Mouse (Mus musculus): ENCODE results near the gene Gm48551. TPM values are rescaled to one million over a fixed set of nuclear protein-coding genes. Genes with fewer than 3 reads are reported as not detected.

Gene Gm48551
- polyA plus RNA-seq, 1 experiment = 3.7 TPM

GRCm38 (mm10) chr10:81379183-81379553 is 5.1 kb upstream of the Gm48551 start:
- H3K4me1 ChIP-seq (ENCODE audit: control insufficient read depth, insufficient read depth, low read length) = peaks cover 11% of the 10 kb centered on the region; the same call in 1 of the 2 replicates
- no peak overlapping the region for H3K4me3 ChIP-seq (replicated peaks; ENCODE audit: extremely low read depth, low read depth, low read length)
- no peak for DNase-seq
- TF ChIP-seq POLR2A (IDR thresholded peaks at IDR 0.05; ENCODE audit: borderline replicate concordance, extremely low read depth, low read depth, low read length) = no peak
- TF ChIP-seq CTCF (IDR thresholded peaks at IDR 0.05; ENCODE audit: insufficient read depth, low read length) = no peak
- 58% methylated on average over 3 of the region's 3 CpGs for WGBS

- WGBS = 83% methylated on average over 6 of the region's 6 CpGs
- Histone ChIP-seq H3K4me3 (replicated peaks; ENCODE audit: extremely low read depth, low read depth, low read length) (no peak overlapping the region), H3K4me1 (ENCODE audit: control insufficient read depth, insufficient read depth, low read length) (peaks cover 11% of the 10 kb centered on the region; the same call in 1 of the 2 replicates)
- DNase-seq = no peak
- no peak for TF ChIP-seq CTCF (IDR thresholded peaks at IDR 0.05; ENCODE audit: insufficient read depth, low read length)
- TF ChIP-seq POLR2A (IDR thresholded peaks at IDR 0.05; ENCODE audit: borderline replicate concordance, extremely low read depth, low read depth, low read length) = no peak
These were observed 4.4 kb upstream of the Gm48551 start for GRCm38 (mm10) chr10:81379809-81380378.

- Histone ChIP-seq H3K4me3 (replicated peaks; ENCODE audit: extremely low read depth, low read depth, low read length) (no peak overlapping the region), H3K4me1 (ENCODE audit: control insufficient read depth, insufficient read depth, low read length) (peaks cover 10% of the 10 kb centered on the region; the same call in 1 of the 2 replicates)
- TF ChIP-seq POLR2A (IDR thresholded peaks at IDR 0.05; ENCODE audit: borderline replicate concordance, extremely low read depth, low read depth, low read length) (no peak), CTCF (IDR thresholded peaks at IDR 0.05; ENCODE audit: insufficient read depth, low read length) (no peak)
- WGBS = 37% methylated on average over 5 of the region's 5 CpGs
- no peak for DNase-seq
These were observed 2.2 kb upstream of the Gm48551 start for GRCm38 (mm10) chr10:81382039-81382438.

GRCm38 (mm10) chr10:81384605-81384982 is 328 bp downstream of the Gm48551 start:
- TF ChIP-seq CTCF (IDR thresholded peaks at IDR 0.05; ENCODE audit: insufficient read depth, low read length) (no peak), POLR2A (IDR thresholded peaks at IDR 0.05; ENCODE audit: borderline replicate concordance, extremely low read depth, low read depth, low read length) (no peak)
- Histone ChIP-seq H3K4me3 (replicated peaks; ENCODE audit: extremely low read depth, low read depth, low read length) (peak overlapping the region; percentile 68), H3K4me1 (ENCODE audit: control insufficient read depth, insufficient read depth, low read length) (peaks cover 14% of the 10 kb centered on the region; the same call in 1 of the 2 replicates)
- WGBS = under 1% methylated on average over 19 of the region's 19 CpGs
- no peak for DNase-seq

- no peak for TF ChIP-seq CTCF (IDR thresholded peaks at IDR 0.05; ENCODE audit: insufficient read depth, low read length)
- WGBS = 64% methylated on average over 22 of the region's 22 CpGs
- H3K4me1 ChIP-seq (ENCODE audit: control insufficient read depth, insufficient read depth, low read length) = peaks cover 17% of the 10 kb centered on the region
- DNase-seq = no peak
- no peak overlapping the region for H3K4me3 ChIP-seq (replicated peaks; ENCODE audit: extremely low read depth, low read depth, low read length)
These were observed 1.5 kb downstream of the Gm48551 start for GRCm38 (mm10) chr10:81385603-81386306.

- Histone ChIP-seq H3K4me1 (ENCODE audit: control insufficient read depth, insufficient read depth, low read length) (peaks cover 12% of the 10 kb centered on the region), H3K4me3 (replicated peaks; ENCODE audit: extremely low read depth, low read depth, low read length) (no peak overlapping the region)
- 96% methylated on average over 20 of the region's 20 CpGs for WGBS
- TF ChIP-seq CTCF (IDR thresholded peaks at IDR 0.05; ENCODE audit: insufficient read depth, low read length) (no peak), POLR2A (IDR thresholded peaks at IDR 0.05; ENCODE audit: borderline replicate concordance, extremely low read depth, low read depth, low read length) (no peak)
- no peak for DNase-seq
These were observed 3.5 kb downstream of the Gm48551 start for GRCm38 (mm10) chr10:81387716-81388115.

- 56% methylated on average over 5 of the region's 5 CpGs for WGBS
- DNase-seq = no peak
- TF ChIP-seq POLR2A (IDR thresholded peaks at IDR 0.05; ENCODE audit: borderline replicate concordance, extremely low read depth, low read depth, low read length) = no peak
- TF ChIP-seq CTCF (IDR thresholded peaks at IDR 0.05; ENCODE audit: insufficient read depth, low read length) = no peak
- H3K4me1 ChIP-seq (ENCODE audit: control insufficient read depth, insufficient read depth, low read length) = peaks cover 17% of the 10 kb centered on the region
- no peak within 1 kb of the TSS for H3K4me3 ChIP-seq (replicated peaks; ENCODE audit: extremely low read depth, low read depth, low read length)
These were observed 4.3 kb downstream of the Gm48551 start, which contains the start of gene Gm48552 for GRCm38 (mm10) chr10:81388505-81389055. TSS of gene Gm48552 (plus strand) at chr10:81389005.

- Histone ChIP-seq H3K4me3 (replicated peaks; ENCODE audit: extremely low read depth, low read depth, low read length) (no peak overlapping the region), H3K4me1 (ENCODE audit: control insufficient read depth, insufficient read depth, low read length) (peaks cover 20% of the 10 kb centered on the region)
- no peak for TF ChIP-seq CTCF (IDR thresholded peaks at IDR 0.05; ENCODE audit: insufficient read depth, low read length)
- no peak for TF ChIP-seq POLR2A (IDR thresholded peaks at IDR 0.05; ENCODE audit: borderline replicate concordance, extremely low read depth, low read depth, low read length)
- WGBS = 26% methylated on average over 3 of the region's 3 CpGs
- DNase-seq = no peak
These were observed 5.1 kb downstream of the Gm48551 start for GRCm38 (mm10) chr10:81389373-81389772.

- H3K4me1 ChIP-seq (ENCODE audit: control insufficient read depth, insufficient read depth, low read length) = peaks cover 18% of the 10 kb centered on the region
- 59% methylated on average over 23 of the region's 23 CpGs for WGBS
- TF ChIP-seq CTCF (IDR thresholded peaks at IDR 0.05; ENCODE audit: insufficient read depth, low read length) (peak; percentile 94), POLR2A (IDR thresholded peaks at IDR 0.05; ENCODE audit: borderline replicate concordance, extremely low read depth, low read depth, low read length) (no peak)
- H3K4me3 ChIP-seq (replicated peaks; ENCODE audit: extremely low read depth, low read depth, low read length) = no peak overlapping the region
- DNase-seq = peak; percentile 80
These were observed 5.8 kb downstream of the Gm48551 start for GRCm38 (mm10) chr10:81389801-81390677.

Data from lung, adult 2 months (tissue).